Mouse (Mus musculus) brain, embryonic 14.5 days (tissue): ENCODE results near the gene U2af1.

Experiments
- CTCF ChIP-seq: fragments of 200-500 bp; IDR thresholded peaks from 2 replicates; pipeline ENCODE4 v1.5.1; 2012; ENCODE audit warnings: inconsistent platforms, mild to moderate bottlenecking, moderate library complexity, borderline replicate concordance; ENCODE audit not compliant: insufficient read depth, insufficient read length; ENCODE audit errors: extremely low read depth
- POLR2A ChIP-seq: fragments of 200-500 bp; IDR thresholded peaks from 2 replicates; pipeline ENCODE4 v1.6.1; 2012; ENCODE audit warnings: mild to moderate bottlenecking, inconsistent platforms, borderline replicate concordance; ENCODE audit not compliant: poor library complexity, insufficient read depth, insufficient read length, severe bottlenecking; ENCODE audit errors: extremely low read depth

GRCm38 (mm10) chr17:31685514-31686224 is 27.0 kb upstream of the U2af1 start:
- TF ChIP-seq CTCF (peak; percentile 90), POLR2A (no peak)
